Mouse (Mus musculus): Measurements from ENCODE around the gene Nwd1. TPM values are rescaled to one million over a fixed set of nuclear protein-coding genes. Genes with fewer than 3 reads are reported as not detected.
A peak's percentile ranks its signal among the peaks of the same experiment; 100 is the strongest.
"Not testable (repeated sequence)": the region's sequence is repeated elsewhere in the genome, so short reads cannot be mapped to it uniquely, and the experiment has no call there.

The Nwd1 gene
- total RNA-seq, 1 experiment from 2014 or later: not detected

- no peak for ATAC-seq (replicated peaks; ENCODE audit: insufficient number of reproducible peaks, low FRiP score, low TSS enrichment, poor library complexity, severe bottlenecking)
These were observed 36.6 kb downstream of the Nwd1 start for GRCm38 (mm10) chr8:72683010-72683521.

- ATAC-seq (replicated peaks; ENCODE audit: insufficient number of reproducible peaks, low FRiP score, low TSS enrichment, poor library complexity, severe bottlenecking): not testable (repeated sequence)
These were observed 37.1 kb downstream of the Nwd1 start for GRCm38 (mm10) chr8:72683572-72684099.

GRCm38 (mm10) chr8:72698349-72698926 lies 51.9 kb downstream of the Nwd1 start:
- ATAC-seq (replicated peaks; ENCODE audit: insufficient number of reproducible peaks, low FRiP score, low TSS enrichment, poor library complexity, severe bottlenecking): no peak

- ATAC-seq (replicated peaks; ENCODE audit: insufficient number of reproducible peaks, low FRiP score, low TSS enrichment, poor library complexity, severe bottlenecking): 0 out of 2 replicates have a peak, but pooled peaks have one; percentile 40
These were observed 66.1 kb downstream of the Nwd1 start for GRCm38 (mm10) chr8:72712569-72712968.

- ATAC-seq (replicated peaks; ENCODE audit: insufficient number of reproducible peaks, low FRiP score, low TSS enrichment, poor library complexity, severe bottlenecking): no peak
These were observed 70.1 kb downstream of the Nwd1 start for GRCm38 (mm10) chr8:72716594-72716993.

- no peak for ATAC-seq (replicated peaks; ENCODE audit: insufficient number of reproducible peaks, low FRiP score, low TSS enrichment, poor library complexity, severe bottlenecking)
These were observed 74.0 kb downstream of the Nwd1 start for GRCm38 (mm10) chr8:72720541-72720940.

GRCm38 (mm10) chr8:72722769-72723650 lies 76.5 kb downstream of the Nwd1 start, which contains the start of gene Sin3b:
TSS of gene Sin3b (plus strand) at chr8:72723285.
- ATAC-seq (replicated peaks; ENCODE audit: insufficient number of reproducible peaks, low FRiP score, low TSS enrichment, poor library complexity, severe bottlenecking): peak; percentile 94

- no peak for ATAC-seq (replicated peaks; ENCODE audit: insufficient number of reproducible peaks, low FRiP score, low TSS enrichment, poor library complexity, severe bottlenecking)
These were observed 77.1 kb downstream of the Nwd1 start for GRCm38 (mm10) chr8:72723651-72724001.

- no peak for ATAC-seq (replicated peaks; ENCODE audit: insufficient number of reproducible peaks, low FRiP score, low TSS enrichment, poor library complexity, severe bottlenecking)
These were observed 82.1 kb downstream of the Nwd1 start for GRCm38 (mm10) chr8:72728636-72729035.

GRCm38 (mm10) chr8:72735001-72735400 lies 88.5 kb downstream of the Nwd1 start:
- ATAC-seq (replicated peaks; ENCODE audit: insufficient number of reproducible peaks, low FRiP score, low TSS enrichment, poor library complexity, severe bottlenecking): no peak

GRCm38 (mm10) chr8:72736868-72737267 lies 90.4 kb downstream of the Nwd1 start:
- no peak for ATAC-seq (replicated peaks; ENCODE audit: insufficient number of reproducible peaks, low FRiP score, low TSS enrichment, poor library complexity, severe bottlenecking)

- ATAC-seq (replicated peaks; ENCODE audit: insufficient number of reproducible peaks, low FRiP score, low TSS enrichment, poor library complexity, severe bottlenecking): no peak
These were observed 99.5 kb downstream of the Nwd1 start for GRCm38 (mm10) chr8:72746061-72746460.

- no peak for ATAC-seq (replicated peaks; ENCODE audit: insufficient number of reproducible peaks, low FRiP score, low TSS enrichment, poor library complexity, severe bottlenecking)
These were observed 103.3 kb downstream of the Nwd1 start for GRCm38 (mm10) chr8:72749846-72750245.

- no peak for ATAC-seq (replicated peaks; ENCODE audit: insufficient number of reproducible peaks, low FRiP score, low TSS enrichment, poor library complexity, severe bottlenecking)
These were observed 103.8 kb downstream of the Nwd1 start for GRCm38 (mm10) chr8:72750266-72750665.

- ATAC-seq (replicated peaks; ENCODE audit: insufficient number of reproducible peaks, low FRiP score, low TSS enrichment, poor library complexity, severe bottlenecking): no peak
These were observed 104.6 kb downstream of the Nwd1 start for GRCm38 (mm10) chr8:72751126-72751525.

GRCm38 (mm10) chr8:72752289-72752688 lies 105.8 kb downstream of the Nwd1 start:
- ATAC-seq (replicated peaks; ENCODE audit: insufficient number of reproducible peaks, low FRiP score, low TSS enrichment, poor library complexity, severe bottlenecking): no peak

- ATAC-seq (replicated peaks; ENCODE audit: insufficient number of reproducible peaks, low FRiP score, low TSS enrichment, poor library complexity, severe bottlenecking): no peak
These were observed 106.7 kb downstream of the Nwd1 start for GRCm38 (mm10) chr8:72753165-72753564.

GRCm38 (mm10) chr8:72753781-72754180 lies 107.3 kb downstream of the Nwd1 start:
- no peak for ATAC-seq (replicated peaks; ENCODE audit: insufficient number of reproducible peaks, low FRiP score, low TSS enrichment, poor library complexity, severe bottlenecking)

GRCm38 (mm10) chr8:72756031-72756430 lies 109.5 kb downstream of the Nwd1 start:
- no peak for ATAC-seq (replicated peaks; ENCODE audit: insufficient number of reproducible peaks, low FRiP score, low TSS enrichment, poor library complexity, severe bottlenecking)

All from monocyte, adult 5-6 weeks (primary cell).